In the genomic region with DNA sequence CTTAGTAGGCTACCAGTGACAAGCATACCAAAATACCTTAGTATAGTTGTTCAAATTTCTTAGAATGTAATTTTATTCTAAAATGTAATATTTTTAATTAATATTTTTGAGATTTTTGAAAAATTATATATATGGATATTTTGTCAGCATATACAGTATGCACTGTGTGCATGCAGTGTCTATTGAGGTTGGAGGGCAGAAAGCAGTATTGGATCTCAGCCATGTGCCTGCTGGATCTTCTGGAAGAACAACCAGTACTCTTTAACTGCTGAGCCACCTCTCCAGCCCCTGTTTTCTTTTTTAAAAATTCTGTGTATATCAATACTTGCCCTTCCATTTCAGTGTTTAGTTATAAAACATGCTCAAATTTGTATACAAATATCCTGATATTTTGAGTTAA, we compare ENCODE assay signal across 16 mouse cellular contexts.
DNase-seq lines count a peak whose midpoint lies in the region; ATAC-seq lines count a peak whose summit lies in the region.
"Had no signal": no experiment of that assay in that cellular context is flagged by ENCODE, and none has a peak within 500 bp of the region (broad histone marks: within the 10 kb centered on the region; RNA-seq: fewer than 3 reads in every experiment).

No protein-coding gene starts in this region.

- no peak for ATAC-seq in cerebellum, adult (ENCODE audit: insufficient number of reproducible peaks, low FRiP score, low TSS enrichment)
- ATAC-seq: forebrain, embryonic 13.5 days; forebrain, embryonic 15.5 days; forebrain, postnatal 0 days had no signal

- intact Hi-C loops in left cerebral cortex, postnatal 14 days (cut with DNase I) = no loop called here

- peak; percentile 24 to 52 for DNase-seq in cerebellum, postnatal 10 days
- DNase-seq in adipocyte (ENCODE audit: low spot score) = peak; percentile 24
- DNase-seq in brain, adult 2 months (ENCODE audit: low read depth, low spot score) = peak; percentile 36
- no peak for DNase-seq in yolk sac, embryonic 10.5 days (ENCODE audit: low spot score)
- DNase-seq in left cerebral cortex, postnatal 14 days (ENCODE audit: low spot score in 2 of 2) = no peak
- DNase-seq: adrenal gland, adult 8-10 months; adrenal gland, postnatal 14 days; adrenal gland, postnatal 36 days; cerebellum, adult 11-12 months; cerebellum, adult 8-10 months; cerebellum, postnatal 36 days; embryo, embryonic 11 days; forebrain, postnatal 0 days had no signal

Comparison
In these comparisons a context has a peak if more than half of its experiments do, and no peak if none do; other contexts are left out.
1. DNase-seq: peak in cerebellum, postnatal 10 days (2 of 2), adipocyte (single experiment) and brain, adult 2 months (single experiment); none in yolk sac, embryonic 10.5 days (single experiment) and left cerebral cortex, postnatal 14 days (0 of 2).